Mouse (Mus musculus) heart, adult 8-10 months (tissue): Measurements from ENCODE around the gene Lhx9. TPM values are rescaled to one million over a fixed set of nuclear protein-coding genes. Genes with fewer than 3 reads are reported as not detected.

Experiments
- DNase-seq: peaks from one replicate; pipeline ENCODE4 v3.0.0; 2022; ENCODE audit warnings: low spot score
- total RNA-seq, 4 experiments: library from RNA; stranded (reverse); gene quantifications; 2 replicates each; pipeline ENCODE4 v1.2.4; 2022

The Lhx9 gene
- total RNA-seq: under 1 TPM in 1 of 4 experiments, not detected in 3; 0.25 TPM

DNA sequence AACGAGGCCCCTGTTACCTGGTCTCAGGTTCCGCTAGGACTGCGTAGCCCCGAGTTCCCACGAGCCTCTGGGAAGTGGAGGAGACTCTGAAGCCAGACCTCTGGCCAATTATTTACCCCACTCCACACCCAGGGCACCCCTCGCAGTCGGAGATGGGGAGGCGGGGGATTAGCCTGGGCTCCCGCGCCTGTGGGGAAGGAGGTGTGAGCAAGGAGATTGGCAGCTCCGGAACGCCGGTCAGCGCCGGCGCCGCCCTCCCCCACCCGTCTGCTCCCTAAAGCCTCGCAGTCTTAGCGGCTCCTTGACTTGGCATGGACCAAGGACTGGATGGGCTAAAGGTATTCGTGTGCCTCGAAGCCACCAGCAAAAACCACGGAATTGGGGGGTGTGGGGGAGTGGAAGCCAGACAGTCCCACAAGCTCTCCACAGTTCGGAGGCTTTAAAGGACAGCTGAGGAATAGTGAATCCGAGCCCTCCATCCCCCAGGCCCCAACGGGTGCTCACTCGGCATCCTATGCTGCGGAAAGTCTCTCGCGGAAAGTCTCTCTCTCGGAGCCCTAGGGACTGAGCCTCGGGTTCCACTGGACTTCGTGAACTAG is at the start of gene Lhx9:
TSS of gene Lhx9 (minus strand) at position 67 of the 599 bp plus-strand sequence.
- DNase-seq: no peak

GRCm38 (mm10) chr1:138896088-138896487 is 47.7 kb upstream of the Lhx9 start:
- no peak for DNase-seq

DNA sequence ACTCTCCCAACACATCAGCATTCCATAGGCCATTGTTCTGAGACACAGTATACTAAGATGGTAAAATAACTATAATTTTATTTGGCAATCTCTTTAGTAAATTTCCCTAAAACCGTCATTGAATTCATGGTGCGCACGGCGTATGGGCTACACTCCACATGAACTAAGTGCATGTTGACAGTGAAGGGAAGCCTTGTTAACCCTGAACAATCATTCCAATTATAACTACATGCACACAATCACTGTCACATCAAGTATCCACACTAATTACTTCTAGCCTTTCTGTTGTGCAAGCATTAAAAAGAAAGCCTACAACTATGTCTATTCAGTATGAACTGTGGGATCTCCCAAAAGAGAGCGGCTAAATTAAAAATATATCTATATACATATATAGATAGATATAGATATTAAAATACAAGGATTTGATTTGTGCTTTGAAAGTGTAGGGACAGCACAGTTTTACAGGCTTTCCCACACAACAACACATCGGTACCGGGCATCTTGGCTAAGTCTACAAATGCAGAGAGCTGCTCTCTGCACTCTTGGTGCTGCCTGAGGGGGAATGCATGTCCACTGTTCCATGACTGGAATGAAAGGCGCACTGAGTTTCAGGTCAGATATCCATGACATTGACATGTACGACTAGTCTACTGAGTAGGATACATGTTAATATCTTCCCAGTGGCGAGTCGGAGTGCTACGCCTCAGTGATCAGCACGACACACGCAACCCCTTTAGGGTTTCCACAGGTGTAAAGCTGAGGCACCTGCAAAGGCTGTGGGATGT is 29.3 kb upstream of the Lhx9 start:
- DNase-seq: no peak

GRCm38 (mm10) chr1:138876371-138877045 is 28.1 kb upstream of the Lhx9 start:
- DNase-seq: no peak

- DNase-seq: peak; percentile 76
Measured at GRCm38 (mm10) chr1:138856101-138856950, 7.9 kb upstream of the Lhx9 start, which contains the start of gene 2310009B15Rik. Gene 2310009B15Rik, minus strand, starts transcription at chr1:138856852.

- no peak for DNase-seq
Measured at GRCm38 (mm10) chr1:138850823-138851222, 2.4 kb upstream of the Lhx9 start.

DNA sequence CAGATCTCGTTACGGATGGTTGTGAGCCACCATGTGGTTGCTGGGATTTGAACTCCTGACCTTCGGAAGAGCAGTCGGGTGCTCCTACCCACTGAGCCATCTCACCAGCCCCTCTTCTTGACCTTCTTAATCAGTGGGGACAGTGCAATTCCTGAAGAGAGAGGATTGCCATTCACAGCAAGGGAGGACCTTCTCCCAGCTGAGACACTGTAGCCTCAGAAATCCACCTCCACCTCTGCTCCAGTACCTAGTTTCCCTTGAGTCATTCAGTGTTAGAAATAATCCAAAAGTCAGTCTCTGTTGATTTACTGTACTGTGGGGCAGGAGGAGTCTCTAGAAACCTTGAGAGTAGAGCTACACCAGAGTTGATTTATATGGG is 1.8 kb upstream of the Lhx9 start:
- no peak for DNase-seq

DNA sequence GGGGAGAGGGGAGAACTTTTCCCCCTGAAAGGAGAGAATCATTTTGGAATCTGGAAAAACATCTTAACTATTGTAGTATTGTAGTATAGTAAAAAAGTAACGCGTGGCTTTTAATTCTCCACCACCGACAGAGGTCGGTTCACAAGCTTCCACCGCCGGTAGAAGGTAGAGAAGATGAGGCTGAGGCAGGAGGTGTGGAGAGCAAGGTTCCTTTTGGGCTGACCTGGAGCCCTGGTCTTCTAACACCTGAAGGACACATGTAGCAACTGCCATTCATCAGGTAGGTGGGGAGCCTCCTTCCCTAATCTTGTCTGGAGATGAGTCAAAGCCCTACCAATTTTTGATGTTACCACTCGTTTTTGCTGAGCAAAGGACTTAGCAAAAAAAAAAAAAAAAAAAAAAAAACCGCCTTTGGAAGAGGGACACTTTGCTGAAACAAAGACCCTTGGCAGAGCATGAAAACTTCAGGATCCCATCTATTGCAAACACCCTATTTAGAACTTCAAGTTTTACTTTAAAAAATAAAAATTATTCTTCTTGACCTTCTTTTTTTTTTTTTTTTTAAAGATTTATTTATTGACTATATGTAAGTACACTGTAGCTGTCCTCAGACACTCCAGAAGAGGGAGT is 1.3 kb upstream of the Lhx9 start:
- no peak for DNase-seq

- DNase-seq: no peak
Measured at GRCm38 (mm10) chr1:138848026-138848425, 351 bp downstream of the Lhx9 start.

GRCm38 (mm10) chr1:138847146-138847545 is 1.2 kb downstream of the Lhx9 start:
- DNase-seq: no peak

DNA sequence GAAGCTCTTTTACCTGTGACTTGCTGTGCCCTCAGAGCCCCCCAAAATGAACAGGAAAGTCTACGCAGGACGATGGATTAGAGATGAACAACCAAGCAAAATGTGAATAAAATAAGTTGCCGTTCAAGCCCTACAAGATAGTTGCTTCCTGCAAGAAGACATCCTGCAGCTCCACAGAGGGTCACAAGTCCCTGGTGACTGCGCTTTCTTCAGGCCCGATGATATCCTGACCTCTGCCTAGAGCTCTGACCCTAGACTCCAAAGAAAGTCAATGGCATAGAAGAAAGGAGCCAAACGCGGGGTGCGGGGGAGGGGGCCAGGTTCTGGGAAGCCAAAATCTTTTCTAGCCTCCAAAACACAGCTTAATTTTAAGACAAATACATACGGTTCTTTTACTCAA is 1.8 kb downstream of the Lhx9 start:
- DNase-seq: no peak

DNA sequence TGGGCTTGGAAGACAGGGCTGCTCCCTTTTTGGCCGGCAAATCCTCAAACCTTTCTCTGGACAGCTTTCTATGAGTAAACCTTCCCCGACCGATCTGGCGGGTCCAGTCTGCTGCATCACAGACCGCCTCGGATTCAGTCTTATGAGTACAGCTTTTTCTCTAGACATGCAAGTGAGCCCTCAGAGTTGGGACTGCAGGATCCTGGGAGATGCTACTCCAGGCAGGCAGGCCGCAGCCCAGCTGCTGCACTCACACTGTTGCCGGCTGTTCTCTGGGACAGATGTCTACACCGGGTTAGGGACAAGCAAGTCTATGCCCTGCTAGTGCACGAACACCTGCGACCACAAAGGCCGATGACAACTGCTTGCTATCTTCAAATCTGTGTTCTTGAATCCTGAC is 2.2 kb downstream of the Lhx9 start:
- DNase-seq: no peak

GRCm38 (mm10) chr1:138845481-138845880 is 2.9 kb downstream of the Lhx9 start:
- DNase-seq: no peak

- DNase-seq: no peak
Measured at GRCm38 (mm10) chr1:138844166-138844565, 4.2 kb downstream of the Lhx9 start.

GRCm38 (mm10) chr1:138843361-138844091 is 4.9 kb downstream of the Lhx9 start:
- DNase-seq: no peak

- DNase-seq: no peak
Measured at GRCm38 (mm10) chr1:138842756-138843155, 5.6 kb downstream of the Lhx9 start.

GRCm38 (mm10) chr1:138842315-138842714 is 6.1 kb downstream of the Lhx9 start:
- DNase-seq: no peak

DNA sequence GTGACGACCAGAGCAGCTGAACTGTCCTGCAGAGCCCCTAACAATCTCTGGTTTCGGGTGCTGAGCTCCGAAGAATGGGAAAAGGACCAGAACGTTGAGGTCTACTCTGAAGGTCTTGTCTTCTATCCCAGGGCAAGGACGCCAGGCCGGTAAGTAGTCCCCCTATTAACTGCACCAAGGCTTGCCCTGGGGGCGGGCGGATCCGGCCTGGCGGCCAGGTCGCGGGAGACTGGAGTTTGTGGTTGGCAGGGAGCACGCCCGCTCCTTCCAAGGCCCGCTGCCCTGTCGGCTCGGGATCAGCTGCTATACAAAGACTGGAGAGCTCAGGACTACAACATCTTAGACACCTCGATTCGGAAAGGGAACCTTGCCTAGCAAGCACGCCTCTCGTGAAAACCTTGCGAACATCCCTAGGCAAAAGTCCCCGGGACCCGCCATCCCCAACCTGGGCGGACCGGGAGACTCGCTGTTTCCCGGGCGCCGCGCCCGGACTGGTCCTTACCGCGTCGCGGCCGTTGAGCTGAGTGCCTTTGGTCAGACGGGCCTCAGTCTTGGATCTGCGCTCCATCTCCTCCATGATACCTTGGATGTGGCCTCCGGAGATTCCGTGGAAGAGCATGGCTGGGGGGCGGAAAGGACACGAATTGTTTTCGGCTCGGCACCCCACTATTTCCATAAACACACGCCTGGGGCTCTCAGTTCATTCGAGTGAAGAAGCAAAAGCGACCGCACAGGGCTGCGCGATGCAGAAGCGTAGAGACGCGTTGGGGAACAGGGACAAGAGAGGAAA is 6.9 kb downstream of the Lhx9 start:
- no peak for DNase-seq

DNA sequence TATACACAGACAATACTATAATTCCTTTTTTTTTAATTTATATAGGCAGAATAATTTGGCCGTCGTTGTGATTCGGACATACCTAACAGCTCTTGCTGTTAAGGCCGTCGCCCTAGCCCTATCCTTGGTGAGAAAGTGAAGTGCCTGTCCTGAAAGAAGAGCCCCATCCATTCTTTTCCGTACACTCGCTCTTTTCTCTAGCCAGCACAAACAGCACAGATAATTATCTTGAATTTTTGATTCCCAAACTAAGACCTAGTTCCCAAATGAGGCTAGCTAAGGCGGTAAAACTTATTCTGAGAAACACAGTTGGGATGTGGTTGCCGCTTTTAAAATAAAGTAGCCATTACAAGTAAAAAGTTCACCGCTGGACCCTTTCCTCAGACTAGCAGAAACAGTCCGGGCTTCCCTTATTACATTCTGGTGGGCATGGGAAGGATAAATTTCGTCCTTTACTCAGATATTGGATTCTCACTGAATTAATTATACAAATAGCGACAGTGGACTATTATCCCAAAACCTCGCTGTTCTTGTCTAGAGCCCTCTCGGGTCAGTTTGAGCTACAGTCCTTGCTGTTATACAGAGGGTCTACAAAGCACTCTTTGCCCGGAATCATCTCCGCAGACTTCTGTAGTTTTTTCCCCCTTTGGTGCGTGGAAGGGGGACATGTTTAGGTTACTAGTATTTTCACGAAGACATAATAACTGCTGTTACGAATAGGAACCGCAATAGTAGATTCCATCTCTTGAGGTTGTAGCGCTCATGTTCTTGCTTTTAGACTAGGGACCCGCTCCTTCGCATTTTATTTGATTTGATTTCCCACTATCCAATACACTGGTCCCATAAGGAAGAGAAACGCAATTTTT is 7.7 kb downstream of the Lhx9 start:
- no peak for DNase-seq
